Mouse (Mus musculus) myocyte (in vitro differentiated cells): ENCODE data around the gene Oard1. TPM values are rescaled to one million over a fixed set of nuclear protein-coding genes. Genes with fewer than 3 reads are reported as not detected.

Experiments
- H3K27me3 ChIP-seq: one replicate; pipeline ENCODE4 v1.6.1; 2011; ENCODE audit not compliant: control insufficient read depth, insufficient read depth, insufficient read length
- H3K36me3 ChIP-seq: one replicate; pipeline ENCODE4 v1.6.1; 2011; ENCODE audit not compliant: control insufficient read depth, insufficient read depth
- H3K4me2 ChIP-seq: one replicate; pipeline ENCODE4 v1.6.1; 2011; ENCODE audit warnings: low read depth, control low read depth
- H3K4me3 ChIP-seq: one replicate; pipeline ENCODE4 v1.5.1; 2011; ENCODE audit warnings: mild to moderate bottlenecking, control low read depth, moderate library complexity
- H3K79me2 ChIP-seq: one replicate; pipeline ENCODE4 v1.6.1; 2011; ENCODE audit not compliant: control insufficient read depth, insufficient read depth
- H3ac ChIP-seq: one replicate; pipeline ENCODE4 v1.6.1; 2011; ENCODE audit not compliant: control insufficient read depth, insufficient read length
- CEBPB ChIP-seq: IDR thresholded peaks from 2 replicates; pipeline ENCODE4 v1.6.1; 2011; ENCODE audit warnings: mild to moderate bottlenecking, moderate library complexity; ENCODE audit not compliant: poor library complexity, insufficient read depth, severe bottlenecking
- E2F4 ChIP-seq: IDR thresholded peaks from one replicate; pipeline ENCODE4 v1.6.1; 2011; ENCODE audit warnings: mild to moderate bottlenecking, control low read depth, moderate library complexity; ENCODE audit not compliant: insufficient read depth
- MAX ChIP-seq: IDR thresholded peaks from one replicate; pipeline ENCODE4 v1.6.1; 2011; ENCODE audit warnings: low read depth, mild to moderate bottlenecking, control low read depth
- MYOD1 ChIP-seq, 3 experiments: IDR thresholded peaks; one replicate each; pipeline ENCODE4 v1.6.1; 2011; ENCODE audit warnings: control low read depth in 2 of 3, low read depth in 2 of 3, mild to moderate bottlenecking in 2 of 3, moderate library complexity in 1 of 3; ENCODE audit not compliant: insufficient read length in 2 of 3, control insufficient read depth in 1 of 3
- MYOG ChIP-seq, 3 experiments: IDR thresholded peaks; one replicate each; pipeline ENCODE4 v1.6.1; 2011; ENCODE audit warnings: control low read depth in 2 of 3, low read depth in 2 of 3, mild to moderate bottlenecking in 2 of 3; ENCODE audit not compliant: insufficient read length in 2 of 3, control insufficient read depth in 1 of 3, insufficient read depth in 1 of 3
- POLR2A ChIP-seq: IDR thresholded peaks from one replicate; pipeline ENCODE4 v1.6.1; 2011; ENCODE audit warnings: low read depth, mild to moderate bottlenecking, control low read depth, moderate library complexity; ENCODE audit not compliant: insufficient read length
- POLR2AphosphoS2 ChIP-seq: IDR thresholded peaks from one replicate; pipeline ENCODE4 v1.6.1; 2011; ENCODE audit warnings: low read depth, control low read depth; ENCODE audit not compliant: insufficient read length
- REST ChIP-seq: IDR thresholded peaks from one replicate; pipeline ENCODE4 v1.6.1; 2011; ENCODE audit warnings: mild to moderate bottlenecking, control low read depth, moderate library complexity; ENCODE audit not compliant: insufficient read depth, insufficient read length
- SRF ChIP-seq: IDR thresholded peaks from one replicate; pipeline ENCODE4 v1.6.1; 2011; ENCODE audit warnings: low read depth; ENCODE audit not compliant: control insufficient read depth, insufficient read length
- TCF12 ChIP-seq: IDR thresholded peaks from one replicate; pipeline ENCODE4 v1.6.1; 2011; ENCODE audit warnings: mild to moderate bottlenecking, control low read depth; ENCODE audit not compliant: poor library complexity, insufficient read depth, severe bottlenecking
- TCF3 ChIP-seq: IDR thresholded peaks from one replicate; pipeline ENCODE4 v1.6.1; 2011; ENCODE audit warnings: low read depth, control low read depth; ENCODE audit not compliant: insufficient read length
- USF1 ChIP-seq: IDR thresholded peaks from one replicate; pipeline ENCODE4 v1.6.1; 2011; ENCODE audit warnings: low read depth, mild to moderate bottlenecking, control low read depth, moderate library complexity
- polyA plus RNA-seq: library from polyadenylated mRNA; unstranded; fragments of >200 nt; fragmentation: generic; extraction: Trizol; gene quantifications from one replicate; pipeline ENCODE4 v1.2.1, GENCODE M21; 2012; ENCODE audit warnings: missing spikeins

Oard1 gene
- polyA plus RNA-seq, 1 experiment = 7.5 TPM

DNA sequence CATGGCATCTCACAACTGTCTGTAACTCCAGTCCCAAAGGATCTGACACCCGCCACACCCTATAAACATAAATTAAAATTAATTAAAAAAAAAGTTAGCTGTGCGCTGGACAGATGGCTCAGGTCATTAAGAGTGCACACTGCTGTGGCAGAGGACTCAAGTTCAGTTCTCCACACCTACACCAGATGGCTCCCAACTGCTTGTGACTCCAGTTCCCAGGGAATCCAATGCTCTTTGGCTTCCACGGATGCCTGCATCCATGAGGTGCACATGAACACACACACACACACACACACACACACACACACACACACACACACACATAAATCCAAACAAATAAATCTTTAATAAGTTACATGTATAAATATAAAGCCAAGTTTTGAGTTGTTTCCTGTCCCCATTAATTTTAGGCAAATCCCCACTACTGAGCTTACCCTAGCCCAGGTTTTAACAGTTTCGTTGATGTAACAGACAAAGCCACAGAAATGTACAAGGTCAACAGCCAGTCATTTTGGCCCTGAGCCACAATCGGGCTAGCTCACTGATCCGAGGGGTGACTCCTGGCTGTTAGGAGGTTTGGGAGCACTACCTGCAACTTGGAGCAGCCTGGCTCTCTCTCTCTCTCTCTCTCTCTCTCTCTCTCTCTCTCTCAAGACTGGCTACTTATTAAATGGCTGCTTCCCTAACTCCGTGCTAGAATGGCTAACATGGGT is 33.1 kb downstream of the Oard1 start:
- no peak overlapping the region for H3K4me3 ChIP-seq
- H3K36me3 ChIP-seq = no peaks in the 10 kb centered on the region
- H3K4me2 ChIP-seq = no peak overlapping the region
- TF ChIP-seq MAX (no peak), USF1 (no peak), POLR2AphosphoS2 (no peak), TCF3 (no peak), CEBPB (no peak), TCF12 (no peak), SRF (no peak), REST (no peak), MYOG (IDR thresholded peaks at IDR 0.05; ENCODE audit: control insufficient read depth in 1 of 3, insufficient read depth in 1 of 3, insufficient read length in 2 of 3, low read depth in 2 of 3) (no peak), MYOD1 (IDR thresholded peaks at IDR 0.05; ENCODE audit: control insufficient read depth in 1 of 3, insufficient read length in 2 of 3, low read depth in 2 of 3) (no peak), POLR2A (no peak)
- no peaks in the 10 kb centered on the region for H3K79me2 ChIP-seq
- no peak overlapping the region for H3ac ChIP-seq
- no peaks in the 10 kb centered on the region for H3K27me3 ChIP-seq

- H3K4me3 ChIP-seq = no peak overlapping the region
- no peak overlapping the region for H3ac ChIP-seq
- H3K79me2 ChIP-seq = no peaks in the 10 kb centered on the region
- H3K36me3 ChIP-seq = no peaks in the 10 kb centered on the region
- no peak overlapping the region for H3K4me2 ChIP-seq
- TF ChIP-seq POLR2A (no peak), USF1 (no peak), E2F4 (no peak), REST (no peak), TCF3 (no peak), SRF (no peak), TCF12 (no peak), MYOD1 (IDR thresholded peaks at IDR 0.05; ENCODE audit: control insufficient read depth in 1 of 3, insufficient read length in 2 of 3, low read depth in 2 of 3) (no peak), CEBPB (no peak)
- H3K27me3 ChIP-seq = no peaks in the 10 kb centered on the region
These were observed 33.8 kb downstream of the Oard1 start for GRCm38 (mm10) chr17:48443542-48444145.

GRCm38 (mm10) chr17:48447675-48448074 is 37.9 kb downstream of the Oard1 start:
- Histone ChIP-seq H3K4me3 (no peak overlapping the region), H3ac (no peak overlapping the region), H3K27me3 (no peaks in the 10 kb centered on the region), H3K36me3 (no peaks in the 10 kb centered on the region), H3K4me2 (no peak overlapping the region), H3K79me2 (no peaks in the 10 kb centered on the region)
- TF ChIP-seq CEBPB = no peak
- no peak for TF ChIP-seq REST
- no peak for TF ChIP-seq E2F4
- no peak for TF ChIP-seq POLR2AphosphoS2
- TF ChIP-seq MYOG (IDR thresholded peaks at IDR 0.05; ENCODE audit: control insufficient read depth in 1 of 3, insufficient read depth in 1 of 3, insufficient read length in 2 of 3, low read depth in 2 of 3) = no peak
- TF ChIP-seq TCF3 = no peak
- no peak for TF ChIP-seq TCF12
- TF ChIP-seq MYOD1 (IDR thresholded peaks at IDR 0.05; ENCODE audit: control insufficient read depth in 1 of 3, insufficient read length in 2 of 3, low read depth in 2 of 3) = no peak
- no peak for TF ChIP-seq SRF
- TF ChIP-seq POLR2A = no peak
- no peak for TF ChIP-seq MAX

DNA sequence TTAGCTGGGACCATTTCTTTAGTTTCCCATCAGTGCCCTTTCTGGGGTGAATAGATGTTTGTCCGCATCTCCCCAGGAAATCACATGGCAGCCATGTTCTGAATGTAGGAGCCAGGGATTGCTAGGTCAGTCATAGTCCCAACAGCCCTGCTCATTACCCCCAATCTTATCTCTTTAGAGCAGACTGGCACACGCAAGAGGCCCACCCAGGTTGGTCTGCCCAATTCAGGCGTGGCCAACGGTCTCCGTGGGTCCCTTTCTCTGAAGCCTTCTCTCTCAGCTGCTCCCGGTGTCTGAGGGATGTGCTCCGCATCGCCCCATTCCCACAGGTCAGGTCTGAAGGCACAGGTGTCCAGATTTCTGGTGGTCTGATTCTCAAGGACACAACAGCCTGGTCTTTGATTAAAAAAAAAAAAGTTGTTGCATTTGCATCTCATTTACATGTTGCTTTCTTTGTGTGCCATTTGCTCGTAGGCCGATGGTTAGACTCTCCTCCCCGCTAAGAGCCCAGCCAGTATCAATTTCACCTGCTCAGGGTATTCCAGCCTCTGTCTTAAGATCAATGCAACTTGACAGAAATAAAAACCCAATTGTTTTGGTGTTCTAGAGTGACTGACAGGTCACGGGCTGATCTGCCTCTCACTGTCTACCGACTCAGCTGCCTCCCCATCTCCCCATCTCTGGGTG is 41.0 kb downstream of the Oard1 start:
- Histone ChIP-seq H3K79me2 (no peaks in the 10 kb centered on the region), H3ac (no peak overlapping the region), H3K4me2 (no peak overlapping the region), H3K27me3 (no peaks in the 10 kb centered on the region), H3K36me3 (no peaks in the 10 kb centered on the region), H3K4me3 (no peak overlapping the region)
- TF ChIP-seq MYOD1 (IDR thresholded peaks at IDR 0.05; ENCODE audit: control insufficient read depth in 1 of 3, insufficient read length in 2 of 3, low read depth in 2 of 3) (no peak), E2F4 (no peak), TCF12 (no peak)

- no peak within 1 kb of the TSS for H3K4me2 ChIP-seq
These were observed 41.5 kb downstream of the Oard1 start, which contains the start of gene Tspo2 for GRCm38 (mm10) chr17:48451353-48451675. TSS of gene Tspo2 (minus strand) at chr17:48451522.

More at GRCm38 (mm10) chr17:48451353-48451675, 41.5 kb downstream of the Oard1 start, which contains the start of gene Tspo2:
- Histone ChIP-seq H3K4me3 (no peak within 1 kb of the TSS), H3K79me2 (no peaks in the 10 kb centered on the region), H3K27me3 (no peaks in the 10 kb centered on the region), H3ac (no peak within 1 kb of the TSS), H3K36me3 (no peaks in the 10 kb centered on the region)
- TF ChIP-seq MYOG (IDR thresholded peaks at IDR 0.05; ENCODE audit: control insufficient read depth in 1 of 3, insufficient read depth in 1 of 3, insufficient read length in 2 of 3, low read depth in 2 of 3) (no peak), CEBPB (no peak), POLR2A (no peak), MYOD1 (IDR thresholded peaks at IDR 0.05; ENCODE audit: control insufficient read depth in 1 of 3, insufficient read length in 2 of 3, low read depth in 2 of 3) (no peak), SRF (no peak), POLR2AphosphoS2 (no peak), USF1 (no peak), TCF3 (no peak), TCF12 (no peak), MAX (no peak), E2F4 (no peak), REST (no peak)
